Mouse (Mus musculus) lung, embryonic 14.5 days (tissue): ENCODE results near the gene Ubap1. TPM values are rescaled to one million over a fixed set of nuclear protein-coding genes. Genes with fewer than 3 reads are reported as not detected.

ENCODE experiments used
- ATAC-seq: fragments of 200-750 bp; cut with Nextera tagmentation; 2 replicates; pipeline ENCODE4 v1.8.0; 2017; ENCODE audit warnings: mild to moderate bottlenecking, moderate TSS enrichment, moderate library complexity; ENCODE audit not compliant: insufficient read depth
- DNase-seq: peaks from one replicate; pipeline ENCODE4 v3.0.0-alpha.2; 2015
- H3K27ac ChIP-seq: fragments of 300-500 bp; sonication (generic); 2 replicates; pipeline ENCODE4 v1.5.1; 2014; ENCODE audit warnings: low read depth, mild to moderate bottlenecking, moderate library complexity
- H3K27me3 ChIP-seq: fragments of 300-500 bp; sonication (generic); 2 replicates; pipeline ENCODE4 v1.6.1; 2014; ENCODE audit warnings: low read length, control low read depth; ENCODE audit not compliant: insufficient read depth
- H3K36me3 ChIP-seq: fragments of 300-500 bp; sonication (generic); 2 replicates; pipeline ENCODE4 v1.6.1; 2014; ENCODE audit warnings: control low read depth; ENCODE audit not compliant: insufficient read depth
- H3K4me1 ChIP-seq: fragments of 300-500 bp; sonication (generic); 2 replicates; pipeline ENCODE4 v1.6.1; 2014; ENCODE audit warnings: antibody characterized with exemption, control low read depth; ENCODE audit not compliant: insufficient read depth
- H3K4me2 ChIP-seq: fragments of 300-500 bp; sonication (generic); 2 replicates; pipeline ENCODE4 v1.6.1; 2014; ENCODE audit warnings: mild to moderate bottlenecking
- H3K4me3 ChIP-seq: fragments of 300-500 bp; sonication (generic); 2 replicates; pipeline ENCODE4 v1.5.1; 2014; ENCODE audit warnings: low read depth, low read length
- H3K9ac ChIP-seq: fragments of 300-500 bp; sonication (generic); 2 replicates; pipeline ENCODE4 v1.6.1; 2014
- H3K9me3 ChIP-seq: fragments of 300-500 bp; sonication (generic); 2 replicates; pipeline ENCODE4 v1.6.1; 2016; ENCODE audit warnings: low read depth, low read length, control low read depth
- CTCF ChIP-seq: IDR thresholded peaks from 2 replicates; pipeline ENCODE4 v1.5.1; 2016; ENCODE audit warnings: antibody characterized with exemption, low read depth
- WGBS: fragments of 180-500 bp; shearing (Covaris S2); extraction: QIAGEN DNeasy Blood & Tissue Kit; methylation state at CpG from one replicate; pipeline ENCODE4 v1.1.7; 2014; 5-methylcytosine and 5-hydroxymethylcytosine counted together
- polyA plus RNA-seq: library from polyadenylated mRNA; unstranded; fragments of >200 nt; fragmentation: Nextera tagmentation; extraction: Ambion mirVana; gene quantifications from 2 replicates; pipeline ENCODE4 v1.2.1, GENCODE M21; 2014

The Ubap1 gene
- polyA plus RNA-seq, 1 experiment from 2014 or later: 47.7 TPM

- WGBS: under 1% methylated on average over 70 of the region's 70 CpGs
- DNase-seq (peak; percentile 98), ATAC-seq (peak; percentile 98)
- Histone ChIP-seq H3K9ac (peak within 1 kb of the TSS; percentile 96), H3K4me1 (peaks cover 6% of the 10 kb centered on the region), H3K36me3 (peaks cover 37% of the 10 kb centered on the region), H3K4me3 (peak within 1 kb of the TSS; percentile 98), H3K9me3 (no peaks in the 10 kb centered on the region), H3K27ac (peak within 1 kb of the TSS; percentile 97), H3K27me3 (no peaks in the 10 kb centered on the region), H3K4me2 (peak within 1 kb of the TSS; percentile 76)
- no peak for TF ChIP-seq CTCF
Observed at GRCm38 (mm10) chr4:41314141-41315129, 34.4 kb upstream of the Ubap1 start, which contains the start of gene Dcaf12. Gene Dcaf12, minus strand, starts transcription at chr4:41314889.

- peak overlapping the region; percentile 96 for H3K9ac ChIP-seq
- peaks cover 6% of the 10 kb centered on the region for H3K4me1 ChIP-seq
- DNase-seq: no peak
Observed at GRCm38 (mm10) chr4:41315173-41315572, 33.6 kb upstream of the Ubap1 start.

GRCm38 (mm10) chr4:41318267-41318666, 30.5 kb upstream of the Ubap1 start:
- Histone ChIP-seq H3K27me3 (no peaks in the 10 kb centered on the region), H3K9ac (no peak overlapping the region), H3K4me3 (no peak overlapping the region), H3K4me2 (no peak overlapping the region), H3K27ac (no peak overlapping the region), H3K36me3 (no peaks in the 10 kb centered on the region; the same call in 1 of the 2 replicates), H3K4me1 (peaks cover 2% of the 10 kb centered on the region), H3K9me3 (no peaks in the 10 kb centered on the region)
- 68% methylated on average over 5 of the region's 5 CpGs for WGBS
- TF ChIP-seq CTCF: no peak
- ATAC-seq: no peak
- DNase-seq: no peak

More at GRCm38 (mm10) chr4:41315173-41315572, 33.6 kb upstream of the Ubap1 start:
- TF ChIP-seq CTCF: no peak
- H3K4me3 ChIP-seq: peak overlapping the region; percentile 98
- H3K4me2 ChIP-seq: peak overlapping the region; percentile 76
- peak; percentile 11; the same call in 1 of the 2 replicates for ATAC-seq
- H3K9me3 ChIP-seq: no peaks in the 10 kb centered on the region
- no peaks in the 10 kb centered on the region for H3K27me3 ChIP-seq
- 14% methylated on average over 8 of the region's 8 CpGs for WGBS
- peaks cover 30% of the 10 kb centered on the region for H3K36me3 ChIP-seq
- H3K27ac ChIP-seq: peak overlapping the region; percentile 97

GRCm38 (mm10) chr4:41320971-41321370, 27.8 kb upstream of the Ubap1 start:
- H3K36me3 ChIP-seq: no peaks in the 10 kb centered on the region
- no peaks in the 10 kb centered on the region for H3K9me3 ChIP-seq
- 48% methylated on average over 4 of the region's 4 CpGs for WGBS
- no peak for TF ChIP-seq CTCF
- no peak overlapping the region for H3K4me3 ChIP-seq
- H3K27ac ChIP-seq: no peak overlapping the region
- DNase-seq: no peak
- ATAC-seq: no peak
- H3K4me1 ChIP-seq: no peaks in the 10 kb centered on the region
- H3K4me2 ChIP-seq: no peak overlapping the region
- no peak overlapping the region for H3K9ac ChIP-seq
- H3K27me3 ChIP-seq: no peaks in the 10 kb centered on the region

GRCm38 (mm10) chr4:41326876-41327275, 21.9 kb upstream of the Ubap1 start:
- ATAC-seq (no peak), DNase-seq (no peak)
- TF ChIP-seq CTCF: no peak
- Histone ChIP-seq H3K4me2 (no peak overlapping the region), H3K9me3 (no peaks in the 10 kb centered on the region), H3K4me1 (no peaks in the 10 kb centered on the region), H3K27me3 (no peaks in the 10 kb centered on the region), H3K4me3 (no peak overlapping the region), H3K27ac (no peak overlapping the region), H3K36me3 (no peaks in the 10 kb centered on the region), H3K9ac (no peak overlapping the region)
- WGBS: 90% methylated on average over 6 of the region's 6 CpGs

- no peak for TF ChIP-seq CTCF
- Histone ChIP-seq H3K27me3 (no peaks in the 10 kb centered on the region), H3K27ac (no peak overlapping the region), H3K9me3 (no peaks in the 10 kb centered on the region), H3K9ac (no peak overlapping the region), H3K4me3 (no peak overlapping the region), H3K4me2 (no peak overlapping the region), H3K36me3 (no peaks in the 10 kb centered on the region), H3K4me1 (no peaks in the 10 kb centered on the region)
- DNase-seq: no peak
- ATAC-seq: no peak
- 69% methylated on average over 4 of the region's 4 CpGs for WGBS
Observed at GRCm38 (mm10) chr4:41329481-41329880, 19.3 kb upstream of the Ubap1 start.

GRCm38 (mm10) chr4:41331085-41331484, 17.7 kb upstream of the Ubap1 start:
- no peak; the same call in 1 of the 2 replicates for ATAC-seq
- Histone ChIP-seq H3K27me3 (no peaks in the 10 kb centered on the region), H3K4me3 (no peak overlapping the region), H3K4me1 (no peaks in the 10 kb centered on the region), H3K9me3 (no peaks in the 10 kb centered on the region), H3K4me2 (no peak overlapping the region), H3K27ac (no peak overlapping the region), H3K36me3 (no peaks in the 10 kb centered on the region), H3K9ac (no peak overlapping the region)
- no peak for TF ChIP-seq CTCF
- WGBS: 66% methylated on average over 3 of the region's 3 CpGs
- peak; percentile 11 for DNase-seq
